Mouse (Mus musculus) G1E (cell line): Measurements from ENCODE around the gene Tnnt3. TPM values are rescaled to one million over a fixed set of nuclear protein-coding genes. Genes with fewer than 3 reads are reported as not detected.

Experiments used
- ATAC-seq: 2 replicates; pipeline ENCODE4 v1.8.0; 2016; ENCODE audit warnings: mild to moderate bottlenecking; ENCODE audit not compliant: insufficient number of reproducible peaks, poor library complexity, low FRiP score, severe bottlenecking; ENCODE audit errors: extremely low read depth
- DNase-seq: peaks from one replicate; pipeline ENCODE4 v3.0.0; 2012; ENCODE audit warnings: low spot score
- H3K27me3 ChIP-seq: 2 replicates; pipeline ENCODE4 v1.6.1; 2012; ENCODE audit warnings: mild to moderate bottlenecking, low read length, inconsistent platforms; ENCODE audit not compliant: insufficient read depth
- H3K36me3 ChIP-seq: replicated peaks from 2 replicates; pipeline ENCODE3; 2012; ENCODE audit warnings: mild to moderate bottlenecking, inconsistent platforms
- H3K4me1 ChIP-seq: 2 replicates; pipeline ENCODE4 v1.6.1; 2012; ENCODE audit warnings: low read depth, low read length, inconsistent platforms, mixed read lengths; ENCODE audit not compliant: insufficient read depth
- H3K4me3 ChIP-seq: 2 replicates; pipeline ENCODE4 v1.5.1; 2012; ENCODE audit warnings: low read depth, mild to moderate bottlenecking, inconsistent platforms, low read length, moderate library complexity, mixed read lengths
- H3K9me3 ChIP-seq: replicated peaks from 2 replicates; pipeline ENCODE4 v1.6.1; 2012; ENCODE audit warnings: inconsistent platforms
- CTCF ChIP-seq: IDR thresholded peaks from 2 replicates; pipeline ENCODE4 v1.5.1; 2012; ENCODE audit warnings: low read depth, low read length, inconsistent platforms, mixed read lengths
- GATA1 ChIP-seq: IDR thresholded peaks from 2 replicates; pipeline ENCODE4 v1.6.1; 2012; ENCODE audit warnings: borderline replicate concordance, low read length, inconsistent platforms, mixed read lengths
- GATA2 ChIP-seq: IDR thresholded peaks from 2 replicates; pipeline ENCODE4 v1.6.1; 2012; ENCODE audit warnings: low read depth, low read length, inconsistent platforms, borderline replicate concordance
- POLR2AphosphoS5 ChIP-seq: IDR thresholded peaks from 2 replicates; pipeline ENCODE4 v1.6.1; 2012; ENCODE audit warnings: low read depth, low read length, inconsistent platforms; ENCODE audit not compliant: insufficient replicate concordance
- TAL1 ChIP-seq: conservative IDR thresholded peaks from 2 replicates; pipeline ENCODE4 v1.6.1; 2012; ENCODE audit warnings: low read depth, low read length, inconsistent platforms, mixed read lengths
- polyA plus RNA-seq: library from polyadenylated mRNA; stranded (reverse); fragments of >175 nt; gene quantifications from 2 replicates; pipeline ENCODE4 v1.2.3, GENCODE M21; 2012
- total RNA-seq, 2 experiments: library from RNA; stranded (forward) in 1 of 2; stranded (reverse) in 1 of 2; fragments of 200-1000 nt in 1 of 2; fragments of >200 nt in 1 of 2; fragmentation: Nextera tagmentation in 1 of 2; gene quantifications; 2 replicates each; pipeline ENCODE4 v1.2.3; 2014 to 2017

Tnnt3 gene
- total and polyA plus RNA-seq, 3 experiments = not detected

DNA sequence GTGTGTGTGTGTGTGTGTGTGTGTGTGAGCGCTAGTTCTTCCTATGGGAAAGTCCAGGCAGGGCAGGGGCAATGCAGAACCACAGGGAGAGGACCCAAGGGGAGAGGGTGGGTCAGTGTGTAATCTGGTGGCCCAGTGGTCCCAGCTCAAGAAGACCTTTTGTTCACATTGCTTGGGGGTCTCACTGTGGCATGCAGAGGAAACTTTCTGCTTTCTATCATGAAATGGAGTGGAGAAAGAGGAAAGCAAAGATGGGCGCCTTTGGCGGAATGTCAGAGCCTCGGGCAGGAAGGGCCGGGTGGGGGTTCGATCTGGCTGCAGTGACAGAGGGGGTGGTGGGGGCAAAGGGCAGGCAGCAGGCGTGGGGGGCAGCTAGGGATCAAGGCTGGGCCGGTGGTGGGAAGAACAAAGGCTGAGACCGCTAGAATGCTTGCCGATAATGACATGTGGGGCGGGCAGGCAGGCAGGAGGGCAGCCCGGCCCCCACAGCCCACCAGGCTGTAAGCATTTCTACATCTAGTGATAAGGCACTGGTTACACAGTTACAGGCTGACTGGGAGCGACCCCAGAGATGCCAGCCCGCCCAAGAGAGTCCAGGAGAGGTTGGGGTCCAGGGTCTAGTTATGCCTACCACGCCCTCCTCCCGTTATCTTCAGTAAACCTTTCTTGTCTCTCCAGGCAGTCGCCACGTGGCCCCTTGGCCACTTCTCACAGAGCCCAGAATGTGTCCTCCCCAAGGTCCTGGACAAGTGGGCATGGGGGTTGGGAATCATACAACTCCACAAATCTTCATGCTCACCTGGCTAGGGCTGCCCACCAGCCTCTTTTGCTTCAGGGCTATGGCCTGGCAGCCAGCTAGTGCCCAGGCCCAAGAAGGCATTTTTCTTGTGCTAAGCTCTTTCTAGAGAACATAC, 62.6 kb downstream of the Tnnt3 start:
- H3K27me3 ChIP-seq = peaks cover 17% of the 10 kb centered on the region; the same call in 1 of the 2 replicates
- DNase-seq (no peak), ATAC-seq (no peak)
- H3K36me3 ChIP-seq = no peaks in the 10 kb centered on the region
- H3K4me1 ChIP-seq = no peaks in the 10 kb centered on the region
- TF ChIP-seq TAL1 = no peak
- no peak for TF ChIP-seq GATA1
- no peak for TF ChIP-seq POLR2AphosphoS5
- TF ChIP-seq CTCF = no peak
- no peak for TF ChIP-seq GATA2
- H3K9me3 ChIP-seq = no peaks in the 10 kb centered on the region
- no peak overlapping the region for H3K4me3 ChIP-seq

DNA sequence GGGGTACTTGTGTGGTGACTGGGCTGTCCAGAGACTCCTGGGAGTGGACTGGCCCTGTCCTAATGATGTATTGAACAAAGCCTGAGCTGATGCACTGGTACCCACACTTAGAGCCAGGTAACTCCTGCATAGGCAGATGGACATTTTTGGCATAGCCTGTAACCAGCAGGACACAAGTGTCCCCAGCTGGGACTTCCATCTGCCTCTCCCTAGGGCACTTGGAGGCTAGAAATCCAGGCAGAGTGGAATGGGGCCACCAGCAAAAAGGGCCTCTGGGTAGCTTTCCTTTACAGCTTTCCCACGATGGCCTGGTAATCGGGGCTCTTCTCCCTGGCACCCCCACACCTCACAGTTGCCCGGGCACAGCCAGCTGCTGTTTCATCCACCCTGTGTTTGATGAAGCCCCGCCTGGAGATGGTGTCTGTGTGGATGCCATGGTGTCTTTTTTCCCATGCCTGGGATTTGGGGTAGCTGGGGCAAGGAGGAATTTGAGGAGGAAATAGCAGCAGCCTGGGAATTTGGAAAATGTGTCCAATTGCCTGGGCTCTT, 63.3 kb downstream of the Tnnt3 start:
- peaks cover 20% of the 10 kb centered on the region for H3K27me3 ChIP-seq
- DNase-seq (no peak), ATAC-seq (no peak)
- TF ChIP-seq TAL1 = no peak
- no peaks in the 10 kb centered on the region for H3K4me1 ChIP-seq
- no peaks in the 10 kb centered on the region for H3K36me3 ChIP-seq
- no peak overlapping the region for H3K4me3 ChIP-seq
- H3K9me3 ChIP-seq = no peaks in the 10 kb centered on the region

DNA sequence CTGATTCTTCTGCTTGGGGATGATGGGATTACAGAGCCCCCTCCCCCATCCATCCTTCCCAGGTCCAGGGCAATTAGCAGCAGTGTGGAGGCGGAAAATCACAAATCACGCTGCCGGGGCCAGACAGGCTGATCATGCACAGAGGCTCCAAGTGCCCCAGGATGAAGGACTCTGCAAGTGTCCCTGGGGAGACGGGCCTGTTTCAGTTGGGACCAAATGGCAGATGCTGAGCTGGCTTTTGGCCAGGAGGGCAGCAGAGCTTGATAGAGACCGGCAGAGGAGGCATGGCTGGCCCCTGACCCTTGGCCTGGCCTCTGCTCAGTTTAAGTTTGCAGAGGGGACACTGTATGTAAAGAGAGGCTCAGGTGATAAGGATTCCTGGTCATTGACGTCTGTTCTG, 64.5 kb downstream of the Tnnt3 start:
- no peak for ATAC-seq
- Histone ChIP-seq H3K4me3 (no peak overlapping the region), H3K36me3 (no peaks in the 10 kb centered on the region), H3K27me3 (peaks cover 17% of the 10 kb centered on the region), H3K4me1 (no peaks in the 10 kb centered on the region), H3K9me3 (no peaks in the 10 kb centered on the region)
- no peak for TF ChIP-seq GATA1
- no peak for TF ChIP-seq CTCF
- no peak for TF ChIP-seq TAL1
- TF ChIP-seq POLR2AphosphoS5 = no peak
- no peak for TF ChIP-seq GATA2
- no peak for DNase-seq

DNA sequence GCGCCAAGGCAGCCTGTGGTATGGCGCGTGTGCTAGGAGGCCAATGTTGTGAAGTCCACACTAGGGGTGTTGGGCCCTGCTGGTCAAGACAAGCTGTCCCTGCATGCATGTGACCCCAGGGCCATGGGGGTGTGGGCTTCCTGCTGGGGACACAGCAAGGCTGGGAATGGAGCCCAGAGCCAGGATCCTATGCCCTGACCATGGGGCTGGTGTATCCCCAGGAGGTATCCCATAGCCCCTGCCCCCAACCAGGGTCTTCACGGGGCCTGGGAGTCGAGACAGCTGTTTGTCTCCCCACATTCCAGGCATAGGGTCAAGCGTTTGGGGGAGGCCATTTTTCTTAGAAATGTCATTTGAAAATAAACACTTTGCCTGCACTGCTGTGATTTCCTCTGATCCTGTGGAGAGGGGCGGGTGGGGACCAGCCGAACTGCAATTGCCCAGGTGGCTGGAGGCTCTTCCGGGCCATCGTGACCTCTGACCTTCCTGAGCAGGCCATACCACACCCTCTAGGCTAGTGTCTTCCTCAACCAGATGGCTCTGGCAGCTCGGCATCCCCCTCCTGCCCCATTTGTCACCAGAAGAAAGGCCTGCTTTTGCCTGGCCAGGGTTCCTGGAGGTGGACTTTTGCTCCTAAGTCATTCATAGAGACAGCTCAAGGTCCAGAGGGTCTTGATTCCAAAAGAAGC, 66.5 kb downstream of the Tnnt3 start:
- H3K4me1 ChIP-seq = no peaks in the 10 kb centered on the region
- DNase-seq (no peak), ATAC-seq (no peak)
- no peaks in the 10 kb centered on the region for H3K9me3 ChIP-seq
- no peak overlapping the region for H3K4me3 ChIP-seq
- no peak for TF ChIP-seq GATA2
- no peaks in the 10 kb centered on the region for H3K36me3 ChIP-seq
- H3K27me3 ChIP-seq = peaks cover 14% of the 10 kb centered on the region

Other genes starting within 250 kb of the Tnnt3 start
- gene Gm2431, start 240.5 kb upstream of the Tnnt3 start, total RNA-seq (2014; fragmentation: Nextera tagmentation) = not detected in 2 replicates
- not detected in 2 replicates for gene Gm2431, start 240.5 kb upstream of the Tnnt3 start, total RNA-seq (2017)
- gene Gm2431, start 240.5 kb upstream of the Tnnt3 start, polyA plus RNA-seq = not detected in 2 replicates
- not detected in 2 replicates for gene Gm4559, start 224.5 kb upstream of the Tnnt3 start, total RNA-seq (2014; fragmentation: Nextera tagmentation)
- not detected in 2 replicates for gene Gm4559, start 224.5 kb upstream of the Tnnt3 start, total RNA-seq (2017)
- not detected in 2 replicates for gene Gm4559, start 224.5 kb upstream of the Tnnt3 start, polyA plus RNA-seq
- not detected in 2 replicates for gene Krtap5-1, start 201.7 kb upstream of the Tnnt3 start, total RNA-seq (2014; fragmentation: Nextera tagmentation)
- not detected in 2 replicates for gene Krtap5-1, start 201.7 kb upstream of the Tnnt3 start, total RNA-seq (2017)
- not detected in 2 replicates for gene Krtap5-1, start 201.7 kb upstream of the Tnnt3 start, polyA plus RNA-seq
- not detected in 2 replicates for gene Krtap5-4, start 195.3 kb upstream of the Tnnt3 start, total RNA-seq (2014; fragmentation: Nextera tagmentation)
- gene Krtap5-4, start 195.3 kb upstream of the Tnnt3 start, total RNA-seq (2017) = not detected in 2 replicates
- gene Krtap5-4, start 195.3 kb upstream of the Tnnt3 start, polyA plus RNA-seq = not detected in 2 replicates
- not detected in 2 replicates for gene Ifitm10, start 125.1 kb upstream of the Tnnt3 start, total RNA-seq (2014; fragmentation: Nextera tagmentation)
- 0.81 and 0.93 TPM in 2 replicates for gene Ifitm10, start 125.1 kb upstream of the Tnnt3 start, total RNA-seq (2017)
- gene Ifitm10, start 125.1 kb upstream of the Tnnt3 start, polyA plus RNA-seq = 0.33 and 0.52 TPM in 2 replicates
- gene Gm49369, start 116.2 kb upstream of the Tnnt3 start, total RNA-seq (2014; fragmentation: Nextera tagmentation) = not detected in 2 replicates
- 246 and 291 TPM in 2 replicates for gene Gm49369, start 116.2 kb upstream of the Tnnt3 start, total RNA-seq (2017)
- gene Gm49369, start 116.2 kb upstream of the Tnnt3 start, polyA plus RNA-seq = 28.2 and 43.6 TPM in 2 replicates
- 102 and 133 TPM in 2 replicates for gene Ctsd, start 110.8 kb upstream of the Tnnt3 start, total RNA-seq (2014; fragmentation: Nextera tagmentation)
- gene Ctsd, start 110.8 kb upstream of the Tnnt3 start, total RNA-seq (2017) = 1,036 and 1,228 TPM in 2 replicates
- gene Ctsd, start 110.8 kb upstream of the Tnnt3 start, polyA plus RNA-seq = 43.0 and 64.7 TPM in 2 replicates
- gene Syt8, start 64.0 kb upstream of the Tnnt3 start, total RNA-seq (2014; fragmentation: Nextera tagmentation) = not detected in 2 replicates
- gene Syt8, start 64.0 kb upstream of the Tnnt3 start, total RNA-seq (2017) = 2.1 and 3.5 TPM in 2 replicates
- not detected in 2 replicates for gene Syt8, start 64.0 kb upstream of the Tnnt3 start, polyA plus RNA-seq
- gene Tnni2, start 57.0 kb upstream of the Tnnt3 start, total RNA-seq (2014; fragmentation: Nextera tagmentation) = not detected in 2 replicates
- 2.5 and 3.5 TPM in 2 replicates for gene Tnni2, start 57.0 kb upstream of the Tnnt3 start, total RNA-seq (2017)
- 1.0 TPM in 1 of 2 replicates, not detected in the other for gene Tnni2, start 57.0 kb upstream of the Tnnt3 start, polyA plus RNA-seq
- gene Lsp1, start 38.0 kb upstream of the Tnnt3 start, total RNA-seq (2014; fragmentation: Nextera tagmentation) = 0.78 TPM in 1 of 2 replicates, not detected in the other
- 0.16 and 0.41 TPM in 2 replicates for gene Lsp1, start 38.0 kb upstream of the Tnnt3 start, total RNA-seq (2017)
- 0.09 TPM in 2 replicates for gene Lsp1, start 38.0 kb upstream of the Tnnt3 start, polyA plus RNA-seq
- gene Mrpl23, start 33.9 kb downstream of the Tnnt3 start, total RNA-seq (2014; fragmentation: Nextera tagmentation) = 33.1 and 49.2 TPM in 2 replicates
- gene Mrpl23, start 33.9 kb downstream of the Tnnt3 start, total RNA-seq (2017) = 44.4 and 54.4 TPM in 2 replicates
- gene Mrpl23, start 33.9 kb downstream of the Tnnt3 start, polyA plus RNA-seq = 21.5 and 30.3 TPM in 2 replicates
- not detected in 2 replicates for gene Igf2, start 168.0 kb downstream of the Tnnt3 start, total RNA-seq (2014; fragmentation: Nextera tagmentation)
- gene Igf2, start 168.0 kb downstream of the Tnnt3 start, total RNA-seq (2017) = under 0.01 and 0.27 TPM in 2 replicates
- not detected in 2 replicates for gene Igf2, start 168.0 kb downstream of the Tnnt3 start, polyA plus RNA-seq
- not detected in 2 replicates for gene Gm49394, start 171.1 kb downstream of the Tnnt3 start, total RNA-seq (2014; fragmentation: Nextera tagmentation)
- gene Gm49394, start 171.1 kb downstream of the Tnnt3 start, total RNA-seq (2017) = under 0.01 TPM in 1 of 2 replicates, not detected in the other
- gene Gm49394, start 171.1 kb downstream of the Tnnt3 start, polyA plus RNA-seq = not detected in 2 replicates
- not detected in 2 replicates for gene Ins2, start 244.5 kb downstream of the Tnnt3 start, total RNA-seq (2014; fragmentation: Nextera tagmentation)
- gene Ins2, start 244.5 kb downstream of the Tnnt3 start, total RNA-seq (2017) = 0.38 and 1.7 TPM in 2 replicates
- not detected in 2 replicates for gene Ins2, start 244.5 kb downstream of the Tnnt3 start, polyA plus RNA-seq